Mouse (Mus musculus): ENCODE measurements around the gene Dhx37. TPM values are rescaled to one million over a fixed set of nuclear protein-coding genes. Genes with fewer than 3 reads are reported as not detected.

Gene Dhx37
- total and polyA plus RNA-seq, 3 experiments, result 27.4 to 549 (median 55.3) TPM

GRCm38 (mm10) chr5:125393622-125394603 lies 40.0 kb downstream of the Dhx37 start:
- Histone ChIP-seq H3K4me1 (ENCODE audit: control insufficient read depth in 1 of 2, insufficient read depth in 2 of 2, low read length in 2 of 2) (peaks cover 6 to 37% of the 10 kb centered on the region in 2 experiments), H3K9ac (ENCODE audit: control insufficient read depth, low read depth, low read length, poor library complexity, severe bottlenecking) (peak overlapping the region; percentile 92), H3K27me3 (ENCODE audit: control insufficient read depth in 1 of 2, insufficient read depth in 2 of 2, low read length in 2 of 2) (no peaks in the 10 kb centered on the region), H3K36me3 (ENCODE audit: control insufficient read depth in 1 of 2, insufficient read depth in 2 of 2, low read length in 2 of 2) (peaks cover 0 to 30% of the 10 kb centered on the region in 2 experiments; a peak in 3 of 4 replicates), H3K79me2 (ENCODE audit: control insufficient read depth, insufficient read depth, low read length, poor library complexity) (peaks cover 14% of the 10 kb centered on the region), H3K27ac (ENCODE audit: control insufficient read depth, low read depth, low read length) (peak overlapping the region; percentile 99), H3K9me3 (replicated peaks; ENCODE audit: insufficient read depth, low read length) (no peaks in the 10 kb centered on the region), H3K4me3 (ENCODE audit: control insufficient read depth in 1 of 2, insufficient read depth in 1 of 2, low read depth in 2 of 2, low read length in 2 of 2) (peak overlapping the region; percentile 61 to 86)
- DNase-seq (ENCODE audit: low read depth, low spot score), result peak; percentile 97
- TF ChIP-seq ZKSCAN1 (IDR thresholded peaks at IDR 0.05; ENCODE audit: low read depth, low read length) (no peak; the same call in 1 of the 2 replicates), MEF2A (IDR thresholded peaks at IDR 0.05; ENCODE audit: extremely low read depth, insufficient replicate concordance, low read depth, low read length, poor library complexity, severe bottlenecking) (no peak), UBTF (IDR thresholded peaks at IDR 0.05; ENCODE audit: borderline replicate concordance, insufficient read depth, low read depth, low read length) (no peak), GATA1 (IDR thresholded peaks at IDR 0.05; ENCODE audit: low read depth, low read length) (peak; percentile 51), NELFE (IDR thresholded peaks at IDR 0.05; ENCODE audit: low read depth, low read length) (no peak; the same call in none of the 2 replicates), USF2 (IDR thresholded peaks at IDR 0.05; ENCODE audit: borderline replicate concordance in 1 of 2, insufficient read depth in 1 of 2, low read depth in 1 of 2, low read length in 2 of 2) (no peak), EP300 (IDR thresholded peaks at IDR 0.05; ENCODE audit: low read depth in 1 of 2, low read length in 2 of 2) (peak in 1 of 2 experiments; percentile 12; a peak in 3 of 4 replicates), MAX (IDR thresholded peaks at IDR 0.05; ENCODE audit: low read length) (peak; percentile 90), MYC (IDR thresholded peaks at IDR 0.05; ENCODE audit: low read depth, low read length) (peak; percentile 97), ZNF384 (IDR thresholded peaks at IDR 0.05; ENCODE audit: low read depth, low read length) (peak; percentile 95), KAT2A (conservative IDR thresholded peaks at IDR 0.05; ENCODE audit: low read depth, low read length) (no peak), RCOR1 (IDR thresholded peaks at IDR 0.05; ENCODE audit: low read depth, low read length) (no peak; the same call in 1 of the 2 replicates), SMC3 (IDR thresholded peaks at IDR 0.05; ENCODE audit: low read depth, low read length) (no peak), POLR2AphosphoS2 (IDR thresholded peaks at IDR 0.05; ENCODE audit: low read length) (no peak), HCFC1 (IDR thresholded peaks at IDR 0.05; ENCODE audit: low read depth, low read length) (peak; percentile 59), POLR2A (IDR thresholded peaks at IDR 0.05; ENCODE audit: control insufficient read depth in 1 of 2, insufficient read depth in 1 of 2, low read depth in 1 of 2, low read length in 2 of 2, poor library complexity in 1 of 2) (peak in 1 of 2 experiments; percentile 37; a peak in 2 of 4 replicates), TBP (IDR thresholded peaks at IDR 0.05; ENCODE audit: low read depth, low read length) (peak; percentile 85), BHLHE40 (IDR thresholded peaks at IDR 0.05; ENCODE audit: borderline replicate concordance, low read depth, low read length) (no peak), TAL1 (IDR thresholded peaks at IDR 0.05; ENCODE audit: low read length) (no peak), ELF1 (IDR thresholded peaks at IDR 0.05; ENCODE audit: low read depth, low read length) (peak; percentile 26; the same call in 1 of the 2 replicates), ZC3H11A (IDR thresholded peaks at IDR 0.05; ENCODE audit: low read depth, low read length) (no peak), ETS1 (IDR thresholded peaks at IDR 0.05; ENCODE audit: low read depth, low read length) (peak; percentile 47; the same call in 1 of the 2 replicates), RAD21 (IDR thresholded peaks at IDR 0.05; ENCODE audit: low read depth, low read length) (no peak), MAFK (IDR thresholded peaks at IDR 0.05; ENCODE audit: borderline replicate concordance, low read depth, low read length) (no peak), USF1 (IDR thresholded peaks at IDR 0.05; ENCODE audit: low read depth, low read length) (peak; percentile 73), CHD1 (IDR thresholded peaks at IDR 0.05; ENCODE audit: low read depth, low read length) (peak; percentile 95; the same call in 1 of the 2 replicates), NRF1 (IDR thresholded peaks at IDR 0.05; ENCODE audit: insufficient read depth, low read depth, low read length, poor library complexity, severe bottlenecking) (no peak), JUND (IDR thresholded peaks at IDR 0.05; ENCODE audit: low read depth, low read length) (peak; percentile 80; the same call in 1 of the 2 replicates), ZMIZ1 (IDR thresholded peaks at IDR 0.05; ENCODE audit: low read depth, low read length) (peak; percentile 5), CHD2 (IDR thresholded peaks at IDR 0.05; ENCODE audit: low read length) (no peak), MYB (IDR thresholded peaks at IDR 0.05; ENCODE audit: low read depth, low read length) (no peak), MXI1 (IDR thresholded peaks at IDR 0.05; ENCODE audit: low read depth, low read length) (peak; percentile 87), POLR2AphosphoS5 (IDR thresholded peaks at IDR 0.05; ENCODE audit: borderline replicate concordance, low read depth, low read length) (no peak), MAZ (IDR thresholded peaks at IDR 0.05; ENCODE audit: low read depth, low read length) (peak; percentile 93)

Data from MEL (cell line).